Mouse (Mus musculus): ENCODE measurements around the gene Rnf2. TPM values are rescaled to one million over a fixed set of nuclear protein-coding genes. Genes with fewer than 3 reads are reported as not detected.
A peak's percentile ranks its signal among the peaks of the same experiment; 100 is the strongest.

The Rnf2 gene
- polyA plus RNA-seq, 1 experiment: not detected

GRCm38 (mm10) chr1:151464914-151465313 is 35.8 kb downstream of the Rnf2 start:
- WGBS: 56% methylated on average over 4 of the region's 4 CpGs
- no peak for TF ChIP-seq CTCF (IDR thresholded peaks at IDR 0.05; ENCODE audit: insufficient read depth, low read depth, low read length)
- TF ChIP-seq POLR2A (IDR thresholded peaks at IDR 0.05; ENCODE audit: insufficient read depth, low read depth, low read length): no peak

GRCm38 (mm10) chr1:151461265-151461664 is 39.5 kb downstream of the Rnf2 start:
- Histone ChIP-seq H3K27ac (ENCODE audit: insufficient read depth, low read depth, low read length) (no peak overlapping the region), H3K4me3 (ENCODE audit: insufficient read depth, low read depth, low read length) (no peak overlapping the region), H3K4me1 (ENCODE audit: control insufficient read depth, insufficient read depth, low read length) (no peaks in the 10 kb centered on the region)
- TF ChIP-seq CTCF (IDR thresholded peaks at IDR 0.05; ENCODE audit: insufficient read depth, low read depth, low read length) (no peak), POLR2A (IDR thresholded peaks at IDR 0.05; ENCODE audit: insufficient read depth, low read depth, low read length) (no peak)
- 85% methylated on average over 9 of the region's 9 CpGs for WGBS

More at GRCm38 (mm10) chr1:151464914-151465313, 35.8 kb downstream of the Rnf2 start:
- Histone ChIP-seq H3K4me1 (ENCODE audit: control insufficient read depth, insufficient read depth, low read length) (no peaks in the 10 kb centered on the region), H3K27ac (ENCODE audit: insufficient read depth, low read depth, low read length) (no peak overlapping the region), H3K4me3 (ENCODE audit: insufficient read depth, low read depth, low read length) (no peak overlapping the region)

- no peak overlapping the region for H3K27ac ChIP-seq (ENCODE audit: insufficient read depth, low read depth, low read length)
- 85% methylated on average over 5 of the region's 5 CpGs for WGBS
- H3K4me3 ChIP-seq (ENCODE audit: insufficient read depth, low read depth, low read length): no peak overlapping the region
- TF ChIP-seq CTCF (IDR thresholded peaks at IDR 0.05; ENCODE audit: insufficient read depth, low read depth, low read length) (no peak), POLR2A (IDR thresholded peaks at IDR 0.05; ENCODE audit: insufficient read depth, low read depth, low read length) (no peak)
- H3K4me1 ChIP-seq (ENCODE audit: control insufficient read depth, insufficient read depth, low read length): no peaks in the 10 kb centered on the region
Observed at GRCm38 (mm10) chr1:151457087-151457486, 43.7 kb downstream of the Rnf2 start.

GRCm38 (mm10) chr1:151451946-151452345 is 48.8 kb downstream of the Rnf2 start:
- TF ChIP-seq CTCF (IDR thresholded peaks at IDR 0.05; ENCODE audit: insufficient read depth, low read depth, low read length) (no peak), POLR2A (IDR thresholded peaks at IDR 0.05; ENCODE audit: insufficient read depth, low read depth, low read length) (no peak)
- 95% methylated on average over 11 of the region's 11 CpGs for WGBS
- Histone ChIP-seq H3K4me3 (ENCODE audit: insufficient read depth, low read depth, low read length) (no peak overlapping the region), H3K4me1 (ENCODE audit: control insufficient read depth, insufficient read depth, low read length) (no peaks in the 10 kb centered on the region), H3K27ac (ENCODE audit: insufficient read depth, low read depth, low read length) (no peak overlapping the region)

GRCm38 (mm10) chr1:151450851-151451250 is 49.9 kb downstream of the Rnf2 start:
- TF ChIP-seq POLR2A (IDR thresholded peaks at IDR 0.05; ENCODE audit: insufficient read depth, low read depth, low read length) (no peak), CTCF (IDR thresholded peaks at IDR 0.05; ENCODE audit: insufficient read depth, low read depth, low read length) (no peak)
- Histone ChIP-seq H3K4me3 (ENCODE audit: insufficient read depth, low read depth, low read length) (no peak overlapping the region), H3K27ac (ENCODE audit: insufficient read depth, low read depth, low read length) (no peak overlapping the region), H3K4me1 (ENCODE audit: control insufficient read depth, insufficient read depth, low read length) (no peaks in the 10 kb centered on the region)
- 52% methylated on average over 2 of the region's 2 CpGs for WGBS

GRCm38 (mm10) chr1:151449866-151450265 is 50.9 kb downstream of the Rnf2 start:
- H3K4me1 ChIP-seq (ENCODE audit: control insufficient read depth, insufficient read depth, low read length): no peaks in the 10 kb centered on the region
- whole genome bisulfite sequencing: 87% methylated on average over 10 of the region's 10 CpGs
- TF ChIP-seq POLR2A (IDR thresholded peaks at IDR 0.05; ENCODE audit: insufficient read depth, low read depth, low read length) (no peak), CTCF (IDR thresholded peaks at IDR 0.05; ENCODE audit: insufficient read depth, low read depth, low read length) (no peak)

GRCm38 (mm10) chr1:151435431-151435830 is 65.3 kb downstream of the Rnf2 start:
- 93% methylated on average over 6 of the region's 6 CpGs for WGBS
- no peaks in the 10 kb centered on the region for H3K4me1 ChIP-seq (ENCODE audit: control insufficient read depth, insufficient read depth, low read length)
- TF ChIP-seq CTCF (IDR thresholded peaks at IDR 0.05; ENCODE audit: insufficient read depth, low read depth, low read length) (no peak), POLR2A (IDR thresholded peaks at IDR 0.05; ENCODE audit: insufficient read depth, low read depth, low read length) (no peak)

More at GRCm38 (mm10) chr1:151449866-151450265, 50.9 kb downstream of the Rnf2 start:
- Histone ChIP-seq H3K4me3 (ENCODE audit: insufficient read depth, low read depth, low read length) (no peak overlapping the region), H3K27ac (ENCODE audit: insufficient read depth, low read depth, low read length) (no peak overlapping the region)

GRCm38 (mm10) chr1:151429316-151429715 is 71.4 kb downstream of the Rnf2 start:
- 20% methylated on average over 9 of the region's 9 CpGs for WGBS
- H3K4me1 ChIP-seq (ENCODE audit: control insufficient read depth, insufficient read depth, low read length): no peaks in the 10 kb centered on the region
- H3K4me3 ChIP-seq (ENCODE audit: insufficient read depth, low read depth, low read length): peak overlapping the region; percentile 85
- H3K27ac ChIP-seq (ENCODE audit: insufficient read depth, low read depth, low read length): peak overlapping the region; percentile 90; the same call in 1 of the 2 replicates
- TF ChIP-seq CTCF (IDR thresholded peaks at IDR 0.05; ENCODE audit: insufficient read depth, low read depth, low read length): no peak
- no peak for TF ChIP-seq POLR2A (IDR thresholded peaks at IDR 0.05; ENCODE audit: insufficient read depth, low read depth, low read length)

More at GRCm38 (mm10) chr1:151435431-151435830, 65.3 kb downstream of the Rnf2 start:
- Histone ChIP-seq H3K4me3 (ENCODE audit: insufficient read depth, low read depth, low read length) (no peak overlapping the region), H3K27ac (ENCODE audit: insufficient read depth, low read depth, low read length) (no peak overlapping the region)

GRCm38 (mm10) chr1:151428263-151429221 is 72.2 kb downstream of the Rnf2 start, which contains the start of the genes Swt1 and Trmt1l:
Gene Swt1, minus strand, starts transcription at chr1:151428455.
Gene Trmt1l, plus strand, starts transcription at chr1:151428542.
- peak; percentile 94 for TF ChIP-seq POLR2A (IDR thresholded peaks at IDR 0.05; ENCODE audit: insufficient read depth, low read depth, low read length)
- TF ChIP-seq CTCF (IDR thresholded peaks at IDR 0.05; ENCODE audit: insufficient read depth, low read depth, low read length): no peak
- no peaks in the 10 kb centered on the region for H3K4me1 ChIP-seq (ENCODE audit: control insufficient read depth, insufficient read depth, low read length)
- H3K27ac ChIP-seq (ENCODE audit: insufficient read depth, low read depth, low read length): peak within 1 kb of the TSS; percentile 90
- WGBS: under 1% methylated on average over 74 of the region's 74 CpGs
- H3K4me3 ChIP-seq (ENCODE audit: insufficient read depth, low read depth, low read length): peak within 1 kb of the TSS; percentile 85
